Mouse (Mus musculus): ENCODE results near the gene Slc37a4. TPM values are rescaled to one million over a fixed set of nuclear protein-coding genes. Genes with fewer than 3 reads are reported as not detected.
"Not testable (repeated sequence)": the region's sequence is repeated elsewhere in the genome, so short reads cannot be mapped to it uniquely, and the experiment has no call there.

Gene Slc37a4
- polyA plus RNA-seq, 1 experiment from 2014 or later, result 32.0 TPM

DNA sequence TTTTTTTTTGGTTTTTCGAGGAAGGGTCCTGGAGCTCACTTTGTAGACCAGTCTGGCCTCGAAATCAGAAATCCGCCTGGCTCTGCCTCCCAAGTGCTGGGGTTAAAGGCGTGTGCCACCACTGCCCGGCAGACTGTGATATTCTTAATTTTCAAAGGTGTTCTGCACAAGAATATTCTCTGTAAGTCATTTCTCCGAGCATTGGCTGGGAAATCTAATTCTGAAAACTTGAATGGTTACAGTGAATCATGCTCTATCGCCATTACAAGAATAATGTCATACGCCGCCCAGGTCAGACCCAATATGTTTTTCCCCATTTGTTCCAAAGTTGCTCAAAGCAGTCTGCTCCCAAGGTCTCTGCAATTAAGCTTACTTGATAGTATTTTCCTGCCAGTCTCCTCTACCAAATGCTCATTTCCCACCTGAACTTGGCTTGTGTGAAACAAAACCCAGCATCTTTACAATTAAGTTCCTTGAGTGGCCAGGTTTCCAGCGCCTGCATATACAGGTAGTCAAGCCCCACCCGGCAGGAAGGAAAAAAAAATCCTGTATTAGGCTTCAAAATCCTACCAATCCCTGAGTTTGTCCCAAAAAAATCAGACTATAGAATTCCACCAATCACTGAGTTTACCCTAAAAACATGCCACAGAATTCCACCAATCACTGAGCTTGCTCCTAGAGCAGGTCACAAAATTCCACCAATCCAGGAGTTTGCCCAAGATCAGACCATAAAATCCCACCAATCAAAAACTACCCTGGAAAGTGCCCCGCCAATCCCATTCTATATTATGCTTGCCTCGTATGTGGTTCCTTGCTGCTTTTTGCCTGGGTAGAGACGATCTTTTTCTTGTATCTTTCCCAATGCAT is 22.1 kb downstream of the Slc37a4 start, which contains the start of gene Ccdc84:
TSS of gene Ccdc84 (minus strand) at position 51 of the 867 bp plus-strand sequence.
- peak within 1 kb of the TSS; percentile 75 to 83; a peak in 3 of 4 replicates for H3K27ac ChIP-seq (replicated peaks in 1 of 2; ENCODE audit: control insufficient read depth in 1 of 2, insufficient read depth in 1 of 2, low read depth in 2 of 2, low read length in 2 of 2)
- H3K4me3 ChIP-seq (ENCODE audit: control insufficient read depth in 1 of 2, insufficient read depth in 1 of 2, low read depth in 1 of 2, low read length in 2 of 2), result peak within 1 kb of the TSS; percentile 58 to 87
- 71% methylated on average over 14 of the region's 14 CpGs for WGBS
- peaks cover 21% of the 10 kb centered on the region for H3K36me3 ChIP-seq (ENCODE audit: control insufficient read depth, insufficient read depth, low read length)
- H3K4me1 ChIP-seq (ENCODE audit: control insufficient read depth in 2 of 2, insufficient read depth in 2 of 2, low read length in 2 of 2), result peaks cover 2 to 13% of the 10 kb centered on the region in 2 experiments
- no peaks in the 10 kb centered on the region for H3K9me3 ChIP-seq (ENCODE audit: control insufficient read depth, low read length)
- peak within 1 kb of the TSS; percentile 89 for H3K4me2 ChIP-seq (ENCODE audit: low read length)
- ATAC-seq (ENCODE audit: insufficient number of reproducible peaks, insufficient read depth, low FRiP score, low read depth), result no peak
- H3K9ac ChIP-seq (ENCODE audit: low read length), result peak within 1 kb of the TSS; percentile 91
- no peaks in the 10 kb centered on the region for H3K27me3 ChIP-seq (ENCODE audit: control insufficient read depth, insufficient read depth, low read length)

DNA sequence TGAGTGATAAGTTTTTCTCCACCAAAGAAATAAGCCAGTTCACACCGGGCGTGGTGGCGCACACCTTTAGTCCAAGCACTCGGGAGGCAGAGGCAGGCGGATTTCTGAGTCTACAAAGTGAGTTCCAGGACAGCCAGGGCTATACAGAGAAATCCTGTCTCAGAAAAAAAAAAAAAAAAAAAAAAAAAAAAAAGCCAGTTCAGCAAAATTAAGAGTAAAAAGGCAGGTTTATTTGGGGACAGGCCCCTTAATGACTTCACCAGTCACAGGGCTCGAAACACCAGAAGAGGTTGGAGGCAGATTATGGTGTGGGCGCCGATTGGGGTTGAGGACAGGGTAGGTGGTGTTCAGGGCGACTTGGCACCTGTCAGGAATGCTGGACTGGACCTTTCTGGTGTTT is 23.1 kb downstream of the Slc37a4 start:
- H3K27me3 ChIP-seq (ENCODE audit: control insufficient read depth, insufficient read depth, low read length); H3K9ac ChIP-seq (ENCODE audit: low read length); H3K4me3 ChIP-seq (ENCODE audit: control insufficient read depth in 1 of 2, insufficient read depth in 1 of 2, low read depth in 1 of 2, low read length in 2 of 2); H3K4me2 ChIP-seq (ENCODE audit: low read length); H3K9me3 ChIP-seq (ENCODE audit: control insufficient read depth, low read length); H3K27ac ChIP-seq (replicated peaks in 1 of 2; ENCODE audit: control insufficient read depth in 1 of 2, insufficient read depth in 1 of 2, low read depth in 2 of 2, low read length in 2 of 2); ATAC-seq (ENCODE audit: insufficient number of reproducible peaks, insufficient read depth, low FRiP score, low read depth): not testable (repeated sequence)
- Histone ChIP-seq H3K4me1 (ENCODE audit: control insufficient read depth in 2 of 2, insufficient read depth in 2 of 2, low read length in 2 of 2) (peaks cover 2 to 13% of the 10 kb centered on the region in 2 experiments), H3K36me3 (ENCODE audit: control insufficient read depth, insufficient read depth, low read length) (peaks cover 13% of the 10 kb centered on the region; the same call in 1 of the 2 replicates)
- 91% methylated on average over 9 of the region's 9 CpGs for WGBS

DNA sequence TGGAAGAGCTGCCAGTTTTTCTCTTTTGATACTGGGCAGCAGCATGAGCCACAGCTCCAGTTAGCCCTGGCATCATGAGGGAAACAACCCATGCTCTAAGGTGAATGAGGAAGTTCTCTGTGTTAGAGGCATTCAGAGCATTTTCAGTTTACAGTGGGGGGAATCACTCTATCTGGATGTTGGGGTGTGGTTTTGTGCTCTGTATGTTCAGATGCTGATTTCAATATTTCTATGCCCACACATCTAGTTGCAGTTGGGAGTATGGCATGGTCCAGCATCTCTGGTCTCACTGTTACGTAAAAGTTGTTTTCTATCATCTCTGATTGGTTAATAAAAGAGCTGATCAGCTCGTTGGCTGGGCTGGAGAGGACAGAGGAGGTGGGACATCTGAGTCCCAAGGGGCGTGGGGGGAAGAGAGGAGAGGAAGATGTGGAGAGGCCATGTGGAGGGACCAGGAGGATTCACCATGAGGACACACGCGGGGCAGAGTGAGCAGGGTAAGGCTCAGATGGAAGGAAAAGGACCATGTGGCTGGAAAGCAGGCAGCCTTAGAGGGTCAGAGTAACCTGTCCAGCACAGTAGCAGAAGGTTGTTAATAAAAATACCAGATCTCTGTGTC is 23.7 kb downstream of the Slc37a4 start:
- H3K27ac ChIP-seq (replicated peaks in 1 of 2; ENCODE audit: control insufficient read depth in 1 of 2, insufficient read depth in 1 of 2, low read depth in 2 of 2, low read length in 2 of 2), result no peak overlapping the region

DNA sequence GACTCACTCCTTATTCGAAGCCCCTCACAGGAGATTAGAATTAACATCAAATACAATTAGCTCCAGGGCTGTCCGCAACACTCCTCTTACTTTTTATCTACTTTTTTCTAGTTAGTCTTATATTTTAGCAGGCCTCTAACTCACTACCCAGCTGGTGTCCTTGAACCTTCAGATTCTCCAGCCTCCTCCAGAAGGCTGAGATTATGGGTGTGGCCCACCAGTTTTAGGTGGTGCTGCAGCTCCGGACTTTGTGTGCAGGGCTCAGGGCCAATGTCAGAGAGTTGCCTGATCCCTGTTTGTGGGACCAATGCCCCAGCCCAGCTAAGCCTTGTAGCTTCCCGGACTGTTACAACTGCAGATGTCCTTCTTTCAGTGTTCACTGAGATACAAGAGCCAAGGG is 26.9 kb downstream of the Slc37a4 start:
- Histone ChIP-seq H3K4me3 (ENCODE audit: control insufficient read depth in 1 of 2, insufficient read depth in 1 of 2, low read depth in 1 of 2, low read length in 2 of 2) (no peak overlapping the region), H3K4me2 (ENCODE audit: low read length) (no peak overlapping the region), H3K27me3 (ENCODE audit: control insufficient read depth, insufficient read depth, low read length) (no peaks in the 10 kb centered on the region), H3K27ac (replicated peaks in 1 of 2; ENCODE audit: control insufficient read depth in 1 of 2, insufficient read depth in 1 of 2, low read depth in 2 of 2, low read length in 2 of 2) (no peak overlapping the region), H3K9me3 (ENCODE audit: control insufficient read depth, low read length) (no peaks in the 10 kb centered on the region), H3K4me1 (ENCODE audit: control insufficient read depth in 2 of 2, insufficient read depth in 2 of 2, low read length in 2 of 2) (no peaks in the 10 kb centered on the region), H3K9ac (ENCODE audit: low read length) (no peak overlapping the region), H3K36me3 (ENCODE audit: control insufficient read depth, insufficient read depth, low read length) (no peaks in the 10 kb centered on the region)
- ATAC-seq (ENCODE audit: insufficient number of reproducible peaks, insufficient read depth, low FRiP score, low read depth), result no peak
- 83% methylated on average over 4 of the region's 4 CpGs for WGBS

More for the DNA sequence above, 23.7 kb downstream of the Slc37a4 start:
- ATAC-seq (ENCODE audit: insufficient number of reproducible peaks, insufficient read depth, low FRiP score, low read depth), result no peak
- Histone ChIP-seq H3K9ac (ENCODE audit: low read length) (no peak overlapping the region), H3K4me3 (ENCODE audit: control insufficient read depth in 1 of 2, insufficient read depth in 1 of 2, low read depth in 1 of 2, low read length in 2 of 2) (no peak overlapping the region), H3K36me3 (ENCODE audit: control insufficient read depth, insufficient read depth, low read length) (peaks cover 10% of the 10 kb centered on the region; the same call in 1 of the 2 replicates), H3K4me1 (ENCODE audit: control insufficient read depth in 2 of 2, insufficient read depth in 2 of 2, low read length in 2 of 2) (peaks cover 2 to 13% of the 10 kb centered on the region in 2 experiments), H3K9me3 (ENCODE audit: control insufficient read depth, low read length) (no peaks in the 10 kb centered on the region), H3K4me2 (ENCODE audit: low read length) (no peak overlapping the region), H3K27me3 (ENCODE audit: control insufficient read depth, insufficient read depth, low read length) (no peaks in the 10 kb centered on the region)
- 72% methylated on average over 5 of the region's 5 CpGs for WGBS

DNA sequence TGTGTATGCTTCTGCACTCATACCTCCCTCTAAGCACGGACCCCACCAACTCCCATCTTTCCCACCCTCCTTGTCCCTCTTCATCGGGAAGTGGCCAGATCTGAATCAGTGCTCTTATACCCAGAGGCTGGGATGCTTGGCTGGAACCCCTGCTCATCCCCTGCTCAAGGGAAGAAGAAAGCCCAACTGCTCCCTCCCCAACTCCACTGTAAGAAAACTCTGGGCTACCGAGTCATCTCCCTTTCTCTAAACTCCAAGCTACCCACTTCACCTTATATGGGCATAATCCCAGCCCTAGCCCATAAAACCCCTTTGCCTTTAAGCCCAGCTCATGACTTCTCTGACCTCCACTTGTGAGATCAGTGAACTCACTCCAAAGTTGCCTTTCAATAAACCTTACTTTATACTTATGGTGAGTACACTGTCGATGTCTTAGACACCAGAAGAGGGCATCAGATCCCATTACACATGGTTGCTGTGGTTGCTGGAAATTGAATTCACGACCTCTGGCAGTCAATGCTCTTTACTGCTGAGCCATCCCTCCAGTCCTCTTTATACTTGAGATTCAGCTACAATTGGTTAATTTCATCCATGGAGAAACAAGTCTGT is 36.0 kb downstream of the Slc37a4 start:
- Histone ChIP-seq H3K9ac (ENCODE audit: low read length) (no peak overlapping the region), H3K4me2 (ENCODE audit: low read length) (no peak overlapping the region), H3K4me1 (ENCODE audit: control insufficient read depth in 2 of 2, insufficient read depth in 2 of 2, low read length in 2 of 2) (no peaks in the 10 kb centered on the region), H3K4me3 (ENCODE audit: control insufficient read depth in 1 of 2, insufficient read depth in 1 of 2, low read depth in 1 of 2, low read length in 2 of 2) (no peak overlapping the region), H3K27ac (replicated peaks in 1 of 2; ENCODE audit: control insufficient read depth in 1 of 2, insufficient read depth in 1 of 2, low read depth in 2 of 2, low read length in 2 of 2) (no peak overlapping the region), H3K27me3 (ENCODE audit: control insufficient read depth, insufficient read depth, low read length) (no peaks in the 10 kb centered on the region), H3K9me3 (ENCODE audit: control insufficient read depth, low read length) (no peaks in the 10 kb centered on the region), H3K36me3 (ENCODE audit: control insufficient read depth, insufficient read depth, low read length) (no peaks in the 10 kb centered on the region)
- no peak for ATAC-seq (ENCODE audit: insufficient number of reproducible peaks, insufficient read depth, low FRiP score, low read depth)
- 42% methylated on average over 5 of the region's 5 CpGs for WGBS

DNA sequence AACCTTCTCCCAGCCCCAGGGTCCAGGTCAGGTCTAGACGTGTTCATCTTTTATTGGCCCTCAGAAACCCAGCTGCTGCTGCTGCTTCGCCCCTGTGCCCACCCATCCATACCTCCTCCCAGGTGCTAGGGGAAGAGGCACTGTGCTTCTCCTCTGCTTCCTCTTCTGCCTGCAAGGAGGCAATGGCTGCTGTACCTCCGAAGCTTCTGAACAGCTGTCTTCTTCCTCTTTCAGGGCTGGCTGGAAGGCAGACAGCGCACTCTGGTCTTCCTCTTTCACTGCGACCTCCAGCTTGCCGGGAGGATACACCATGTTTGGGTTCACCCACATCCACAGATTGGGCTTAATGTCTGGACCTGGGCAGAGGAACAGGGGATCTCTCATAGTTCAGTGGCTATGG is 39.1 kb downstream of the Slc37a4 start:
- ATAC-seq (ENCODE audit: insufficient number of reproducible peaks, insufficient read depth, low FRiP score, low read depth), result no peak
- Histone ChIP-seq H3K4me2 (ENCODE audit: low read length) (no peak overlapping the region), H3K27ac (replicated peaks in 1 of 2; ENCODE audit: control insufficient read depth in 1 of 2, insufficient read depth in 1 of 2, low read depth in 2 of 2, low read length in 2 of 2) (no peak overlapping the region), H3K4me3 (ENCODE audit: control insufficient read depth in 1 of 2, insufficient read depth in 1 of 2, low read depth in 1 of 2, low read length in 2 of 2) (no peak overlapping the region), H3K4me1 (ENCODE audit: control insufficient read depth in 2 of 2, insufficient read depth in 2 of 2, low read length in 2 of 2) (no peaks in the 10 kb centered on the region), H3K27me3 (ENCODE audit: control insufficient read depth, insufficient read depth, low read length) (no peaks in the 10 kb centered on the region), H3K9ac (ENCODE audit: low read length) (no peak overlapping the region), H3K9me3 (ENCODE audit: control insufficient read depth, low read length) (no peaks in the 10 kb centered on the region), H3K36me3 (ENCODE audit: control insufficient read depth, insufficient read depth, low read length) (no peaks in the 10 kb centered on the region)
- WGBS, result 83% methylated on average over 6 of the region's 6 CpGs

DNA sequence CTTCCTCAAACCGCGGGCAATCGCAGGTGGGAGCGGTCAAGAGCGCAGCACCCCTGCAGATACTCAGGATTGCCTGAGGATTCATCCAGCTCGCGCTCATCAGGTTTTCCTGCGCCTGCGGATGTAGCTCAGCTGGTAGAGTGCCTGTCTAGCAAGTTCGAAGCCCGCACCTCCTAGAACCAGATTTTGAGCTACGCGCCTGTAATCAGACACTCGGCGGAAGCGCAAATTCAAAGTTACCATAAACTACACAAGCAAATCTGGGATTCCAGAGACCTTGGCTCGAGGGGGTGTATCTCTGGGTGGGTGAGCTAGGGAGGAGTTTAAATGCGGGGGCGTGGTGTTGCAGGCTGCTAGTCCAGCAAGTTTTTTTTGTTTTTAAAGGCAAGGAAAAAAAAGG is 44.3 kb downstream of the Slc37a4 start, which contains the start of gene Foxr1:
TSS of gene Foxr1 (minus strand) at position 176 of the 400 bp plus-strand sequence.
- WGBS, result 59% methylated on average over 19 of the region's 19 CpGs
- H3K9ac ChIP-seq (ENCODE audit: low read length), result no peak within 1 kb of the TSS
- no peaks in the 10 kb centered on the region for H3K27me3 ChIP-seq (ENCODE audit: control insufficient read depth, insufficient read depth, low read length)
- H3K36me3 ChIP-seq (ENCODE audit: control insufficient read depth, insufficient read depth, low read length), result no peaks in the 10 kb centered on the region
- no peak within 1 kb of the TSS for H3K27ac ChIP-seq (replicated peaks in 1 of 2; ENCODE audit: control insufficient read depth in 1 of 2, insufficient read depth in 1 of 2, low read depth in 2 of 2, low read length in 2 of 2)
- H3K9me3 ChIP-seq (ENCODE audit: control insufficient read depth, low read length), result no peaks in the 10 kb centered on the region
- H3K4me3 ChIP-seq (ENCODE audit: control insufficient read depth in 1 of 2, insufficient read depth in 1 of 2, low read depth in 1 of 2, low read length in 2 of 2), result no peak within 1 kb of the TSS
- no peaks in the 10 kb centered on the region for H3K4me1 ChIP-seq (ENCODE audit: control insufficient read depth in 2 of 2, insufficient read depth in 2 of 2, low read length in 2 of 2)
- no peak within 1 kb of the TSS for H3K4me2 ChIP-seq (ENCODE audit: low read length)
- ATAC-seq (ENCODE audit: insufficient number of reproducible peaks, insufficient read depth, low FRiP score, low read depth), result no peak

Measured in heart, embryonic 14.5 days (tissue).